Mouse (Mus musculus): ENCODE data around the gene Islr.

The Islr gene

DNA sequence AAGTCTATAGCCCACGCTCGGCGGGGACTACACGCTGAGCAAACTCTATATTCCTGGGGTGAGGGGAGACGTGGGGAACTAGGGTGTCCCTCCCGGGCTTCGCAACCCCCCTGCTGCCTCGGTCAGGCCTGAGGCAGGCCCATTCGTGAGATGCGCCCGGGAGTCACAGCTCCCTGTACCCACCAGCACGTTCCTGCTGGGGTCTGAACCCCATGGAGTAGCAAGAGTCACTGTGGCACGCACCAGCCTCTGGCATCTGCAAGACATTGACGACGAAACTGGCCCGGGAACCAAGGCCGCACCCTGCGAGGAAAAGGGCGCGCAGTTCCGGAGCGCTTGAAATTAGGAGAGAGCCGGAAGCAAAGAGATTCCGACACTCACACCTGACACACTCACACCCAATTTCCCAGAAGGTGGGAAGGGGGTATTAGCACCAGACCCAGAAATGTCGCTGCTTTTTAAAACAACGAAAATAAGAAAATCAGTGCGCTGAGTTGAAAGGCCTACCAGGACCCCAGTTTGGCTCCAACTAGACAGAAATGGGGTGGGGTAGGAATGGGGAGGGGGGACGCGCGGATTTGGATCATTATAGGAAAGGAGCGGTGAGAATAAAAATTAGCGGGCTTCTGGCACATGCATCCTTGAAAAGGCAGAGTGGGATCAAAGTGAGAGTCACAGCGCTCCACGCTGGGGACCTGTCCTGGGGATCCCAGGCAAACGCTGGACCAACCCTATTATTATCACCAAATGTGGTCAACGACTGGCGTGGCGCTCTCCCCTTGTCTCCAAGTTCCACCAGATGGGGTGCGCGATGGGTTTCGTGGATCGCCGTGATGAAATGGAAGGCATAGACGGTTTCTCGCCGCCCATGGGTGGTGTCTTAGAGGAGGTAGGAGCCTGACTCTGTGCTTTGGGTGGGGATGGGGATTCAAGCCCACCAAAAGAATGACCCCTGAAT, 7.2 kb downstream of the Islr start:
- no peak for DNase-seq (ENCODE audit: low read depth, low spot score)

DNA sequence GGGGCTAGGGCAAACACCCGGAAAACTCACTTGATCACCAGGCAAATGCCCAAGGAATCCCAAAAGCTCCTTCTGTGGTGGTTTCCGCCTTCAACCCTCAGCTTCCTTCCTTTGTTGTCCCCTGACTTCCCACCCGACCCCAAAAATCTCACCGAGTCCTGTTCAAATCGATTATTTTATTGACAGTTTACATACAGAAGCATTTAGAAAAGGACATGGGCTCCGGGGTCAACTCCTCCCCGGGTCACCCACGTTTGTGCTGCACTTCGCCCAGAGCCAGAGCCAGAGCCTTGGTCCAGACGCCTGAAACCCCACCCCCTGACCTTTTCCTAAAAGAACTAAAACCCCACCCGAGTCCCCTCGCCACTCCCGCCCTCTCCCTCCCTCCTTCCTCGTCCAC, 8.0 kb downstream of the Islr start:
- DNase-seq (ENCODE audit: low read depth, low spot score): no peak

DNA sequence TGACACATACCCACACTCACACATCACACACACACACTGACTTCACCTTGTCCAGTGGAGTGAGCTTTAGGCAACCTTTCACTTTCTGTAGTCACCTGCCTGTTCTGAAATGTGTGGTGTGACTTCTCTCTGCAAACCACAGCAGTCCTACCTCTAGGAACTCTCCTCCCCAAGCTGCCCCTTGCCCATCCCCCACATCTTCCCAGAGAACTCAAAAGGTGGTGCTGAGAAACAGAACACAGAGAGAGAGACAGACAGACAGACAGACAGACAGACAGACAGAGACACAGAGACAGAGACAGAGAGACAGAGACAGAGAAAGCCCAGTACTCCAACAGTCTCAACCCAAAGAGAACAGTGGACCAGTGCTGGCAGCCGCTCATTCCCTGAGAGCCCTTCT, 8.4 kb downstream of the Islr start:
- DNase-seq (ENCODE audit: low read depth, low spot score): no peak

DNA sequence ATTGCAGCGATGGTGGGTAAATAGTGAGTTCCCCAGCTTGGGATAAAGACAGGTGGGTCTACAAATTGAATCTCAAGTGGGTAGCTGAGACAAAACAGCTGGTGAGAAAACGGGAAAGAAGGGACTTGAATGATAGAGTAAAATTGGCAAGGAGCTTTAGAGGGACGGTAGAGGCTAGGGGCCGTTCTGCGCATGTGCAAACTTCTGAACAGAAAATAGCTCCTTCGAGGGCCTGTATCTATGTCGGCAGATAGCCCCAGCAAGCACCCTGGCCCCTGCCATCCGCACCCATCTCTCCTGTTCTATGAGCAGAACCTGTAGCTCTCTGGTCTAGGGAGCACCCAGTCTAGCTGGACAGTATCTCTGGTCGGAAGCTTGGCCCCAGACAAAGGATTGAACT, 9.9 kb downstream of the Islr start:
- DNase-seq (ENCODE audit: low read depth, low spot score): no peak

DNA sequence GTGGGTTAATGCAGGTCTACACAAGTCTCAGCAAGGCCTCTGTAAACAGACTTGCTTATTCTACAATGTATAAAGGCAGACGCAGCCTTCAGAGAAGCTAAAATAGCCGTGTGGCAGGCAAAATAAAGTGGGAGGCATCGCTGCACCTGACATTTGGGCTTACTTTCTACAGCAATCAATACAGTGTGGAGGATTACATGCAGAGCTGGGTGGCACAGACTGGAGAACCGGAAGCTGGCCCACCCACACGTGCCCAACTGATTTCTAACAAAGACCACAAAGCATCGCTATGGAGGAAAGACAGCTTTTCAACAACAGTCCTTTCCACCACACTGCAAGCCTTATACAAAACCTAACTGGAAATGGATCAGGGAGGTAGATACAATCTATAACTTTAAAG, 19.6 kb downstream of the Islr start:
- no peak for DNase-seq (ENCODE audit: low read depth, low spot score)

DNA sequence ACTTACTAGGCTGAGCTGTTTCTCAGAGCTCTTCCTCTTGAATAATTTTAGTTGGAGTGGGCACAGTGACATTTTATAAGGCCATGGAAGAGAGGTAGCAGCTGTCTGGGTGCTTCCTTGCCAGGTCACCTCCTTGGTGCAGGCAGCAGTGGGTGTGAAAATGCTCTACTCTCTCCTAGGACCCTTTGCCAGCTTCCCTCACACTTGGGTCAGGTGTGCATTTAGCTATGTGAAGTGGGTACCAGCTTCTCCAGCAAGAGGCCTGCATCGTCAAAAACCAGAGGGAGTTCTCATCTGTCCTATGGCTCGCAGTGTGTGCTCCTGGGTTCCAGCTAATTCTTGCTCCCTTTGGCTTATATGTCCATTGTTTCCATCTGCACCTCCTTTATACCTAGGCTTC, 24.7 kb downstream of the Islr start:
- no peak for DNase-seq (ENCODE audit: low read depth, low spot score)

DNA sequence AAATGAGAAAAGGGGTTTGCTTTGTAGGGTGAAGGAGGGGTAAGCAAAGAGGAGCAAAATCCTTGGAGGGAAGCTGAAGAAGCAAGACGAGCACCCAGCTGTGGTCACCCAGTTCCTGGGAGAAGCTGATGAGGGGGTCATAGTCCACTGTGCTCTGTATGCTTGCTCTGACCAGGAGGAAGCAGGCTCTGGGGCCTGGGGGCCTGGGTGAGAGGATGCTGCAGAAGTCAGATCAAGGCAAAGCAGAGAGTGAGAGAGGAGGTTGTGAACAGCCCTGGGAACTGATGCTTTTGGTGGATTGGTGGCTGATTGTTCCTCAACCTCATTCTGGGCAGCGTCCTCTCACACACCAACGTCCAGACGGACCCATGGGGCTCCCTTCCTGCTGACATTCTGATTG, 26.9 kb downstream of the Islr start:
- no peak for DNase-seq (ENCODE audit: low read depth, low spot score)

DNA sequence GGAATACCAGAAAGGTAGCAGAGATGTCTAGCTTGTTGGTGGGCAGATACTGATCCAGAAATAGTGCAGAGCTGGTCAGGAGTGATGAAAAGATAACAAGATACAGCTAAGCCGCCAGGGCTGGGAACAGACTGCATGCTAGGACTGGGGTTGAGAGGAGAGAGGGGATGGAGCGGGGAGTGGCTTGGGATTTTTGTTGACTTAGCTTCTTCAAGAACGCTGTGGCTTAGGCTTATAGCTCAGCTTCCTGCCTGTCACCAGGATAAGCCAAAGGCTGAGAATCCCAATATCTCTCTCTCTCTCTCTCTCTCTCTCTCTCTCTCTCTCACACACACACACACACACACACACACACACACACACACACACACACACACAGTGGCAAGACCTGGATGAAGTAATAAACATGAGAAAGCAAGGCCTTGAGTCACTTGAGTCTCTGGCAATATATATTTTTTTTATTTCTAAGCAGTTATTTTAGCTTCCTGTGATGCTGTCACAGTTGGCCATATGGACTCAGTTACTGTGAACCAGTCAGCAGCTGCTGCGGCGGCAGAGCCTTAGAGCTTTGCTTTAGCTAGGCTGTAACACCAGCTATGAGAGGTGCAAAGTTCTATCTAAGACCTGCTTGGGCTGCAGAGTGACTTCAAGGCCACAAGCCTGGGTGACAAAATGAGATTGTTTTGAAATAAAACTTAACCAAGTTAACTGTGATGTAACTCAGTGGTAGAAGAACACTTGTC, 28.2 kb downstream of the Islr start:
- no peak for DNase-seq (ENCODE audit: low read depth, low spot score)

DNA sequence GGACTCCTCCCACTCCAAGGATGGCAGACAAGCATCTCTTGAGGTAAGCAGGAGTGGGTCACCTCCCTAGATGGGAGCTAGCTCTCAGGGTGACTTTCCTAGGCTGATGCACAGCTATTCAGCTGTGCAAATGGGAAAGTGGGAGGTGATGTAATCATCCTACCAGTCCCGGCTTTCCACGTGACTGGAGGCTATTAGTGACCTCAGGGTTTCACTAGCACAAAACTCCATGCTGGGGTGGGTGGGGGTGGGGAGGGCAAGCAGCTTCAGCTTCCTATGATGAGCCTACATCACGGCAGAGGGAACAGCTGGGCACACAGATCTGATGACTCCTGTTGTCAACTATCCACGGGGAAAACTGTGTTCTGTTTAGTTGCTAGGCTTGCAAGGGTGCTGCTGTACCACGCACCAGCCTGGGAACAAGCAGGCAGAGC, 29.3 kb downstream of the Islr start:
- DNase-seq (ENCODE audit: low read depth, low spot score): no peak

DNA sequence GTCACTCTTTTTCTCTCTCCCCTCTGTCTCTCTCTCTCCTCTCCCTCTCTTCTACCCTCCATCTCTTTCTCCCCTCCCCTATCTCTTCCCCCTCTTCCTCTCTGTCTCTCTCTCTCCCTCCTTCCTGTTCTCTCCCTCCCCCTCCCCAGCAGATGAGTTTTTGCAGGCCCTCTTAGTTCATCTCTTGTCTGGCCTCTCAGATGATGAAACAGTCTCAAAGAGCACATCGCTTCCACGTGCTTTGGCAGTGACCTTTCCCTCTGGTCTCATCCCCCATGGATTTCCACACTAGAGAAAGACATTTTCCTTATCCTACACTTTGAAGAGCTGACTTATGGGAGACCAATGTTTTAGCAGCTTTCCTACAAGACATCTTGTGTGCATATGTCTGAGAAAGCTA, 31.2 kb downstream of the Islr start:
- DNase-seq (ENCODE audit: low read depth, low spot score): no peak

DNA sequence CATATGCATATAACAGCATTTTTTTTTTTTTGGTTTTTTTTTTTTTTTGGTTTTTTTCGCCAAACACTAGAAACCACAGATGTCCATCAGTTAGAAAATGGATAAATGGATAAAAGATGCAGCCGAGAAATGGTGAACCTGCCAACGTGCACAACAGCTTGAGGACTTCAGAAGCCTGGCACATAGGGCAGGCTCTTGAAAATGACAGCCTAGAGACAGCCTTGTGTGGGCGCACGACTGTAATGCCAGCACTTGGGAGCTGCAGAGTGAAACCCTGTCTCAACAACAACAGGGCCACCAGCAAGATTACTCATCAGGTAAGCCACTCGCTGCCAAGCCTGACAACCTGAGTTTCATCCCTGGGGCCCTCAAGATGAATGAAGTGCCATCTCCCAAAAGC, 34.7 kb downstream of the Islr start:
- no peak for DNase-seq (ENCODE audit: low read depth, low spot score)

DNA sequence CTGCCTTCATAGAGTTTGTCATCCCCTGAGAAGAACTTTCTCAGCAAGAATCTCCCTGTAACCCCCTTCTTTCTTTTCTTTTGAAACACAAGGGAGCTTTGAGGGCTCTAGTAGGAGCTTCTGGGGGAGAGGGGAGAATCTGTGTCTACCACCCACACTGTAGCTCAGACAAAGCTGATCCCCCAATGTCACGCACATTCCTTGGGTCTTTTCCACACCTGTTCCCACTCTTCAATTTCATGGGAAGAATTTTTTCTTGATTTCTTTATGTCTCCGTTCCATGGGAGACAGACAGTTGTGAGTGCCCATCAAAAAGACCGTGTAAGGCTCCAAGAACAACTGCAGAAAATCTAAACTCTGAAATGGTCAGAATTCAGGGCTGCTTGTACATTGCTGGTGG, 35.2 kb downstream of the Islr start:
- no peak for DNase-seq (ENCODE audit: low read depth, low spot score)

DNA sequence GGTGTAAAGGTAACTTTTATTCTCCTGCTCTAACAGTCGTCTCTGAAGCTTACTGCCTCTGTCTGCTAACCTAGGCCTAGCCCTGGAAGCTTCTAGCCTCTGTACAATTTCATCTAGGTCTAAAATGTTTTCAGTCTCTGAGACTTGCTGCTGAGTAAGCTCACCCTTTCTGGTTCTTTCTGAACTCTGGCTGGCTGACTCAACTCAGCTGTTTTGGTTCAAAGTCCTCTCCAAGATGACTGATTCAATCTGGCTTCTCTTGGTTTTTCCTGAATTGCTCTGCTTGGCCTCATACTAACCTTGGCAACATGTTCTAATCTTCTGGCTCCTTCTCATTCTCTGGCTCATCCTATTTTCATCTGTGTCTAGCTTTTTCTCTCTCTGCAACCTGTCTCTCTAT, 38.3 kb downstream of the Islr start:
- DNase-seq (ENCODE audit: low read depth, low spot score): no peak

DNA sequence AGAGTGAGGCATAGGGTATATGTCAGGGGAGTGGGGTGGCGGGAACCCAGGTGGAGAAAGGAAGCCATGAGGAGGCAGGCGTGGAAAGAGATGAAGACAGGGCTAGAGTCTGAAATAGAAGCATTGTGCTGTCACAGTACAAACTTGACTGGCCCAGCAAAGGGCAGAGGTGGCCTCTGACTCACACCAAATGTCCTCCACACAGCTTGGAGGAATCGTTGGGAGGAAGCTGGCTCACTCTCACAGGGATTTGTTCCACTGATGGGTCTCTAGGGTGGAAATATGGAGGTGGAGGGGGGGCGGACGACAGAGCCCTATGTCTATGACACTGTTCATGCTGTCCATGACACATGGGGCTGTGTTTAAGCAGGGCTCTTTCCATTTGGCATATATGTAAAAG, 41.0 kb downstream of the Islr start:
- DNase-seq (ENCODE audit: low read depth, low spot score): no peak

DNA sequence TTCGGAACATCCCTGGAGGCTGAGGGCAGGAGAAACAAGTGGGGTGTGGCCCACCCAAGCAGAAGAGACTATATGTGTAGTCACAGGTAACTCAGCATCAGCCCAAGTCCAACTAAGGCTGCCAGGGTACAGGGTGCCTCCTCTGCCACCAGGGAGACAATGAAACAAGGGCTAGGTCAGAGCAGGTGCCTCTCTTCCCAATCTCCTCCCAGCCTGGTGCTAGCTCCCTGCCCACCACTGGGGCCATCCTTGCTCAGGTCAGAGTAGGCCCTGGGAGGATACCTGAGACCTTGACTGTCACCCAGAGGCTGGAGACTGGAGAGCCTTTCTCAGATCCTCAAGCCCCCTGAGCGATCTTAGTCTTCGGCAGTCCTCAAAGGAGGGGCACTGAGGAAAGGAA, 41.9 kb downstream of the Islr start:
- no peak for DNase-seq (ENCODE audit: low read depth, low spot score)

DNA sequence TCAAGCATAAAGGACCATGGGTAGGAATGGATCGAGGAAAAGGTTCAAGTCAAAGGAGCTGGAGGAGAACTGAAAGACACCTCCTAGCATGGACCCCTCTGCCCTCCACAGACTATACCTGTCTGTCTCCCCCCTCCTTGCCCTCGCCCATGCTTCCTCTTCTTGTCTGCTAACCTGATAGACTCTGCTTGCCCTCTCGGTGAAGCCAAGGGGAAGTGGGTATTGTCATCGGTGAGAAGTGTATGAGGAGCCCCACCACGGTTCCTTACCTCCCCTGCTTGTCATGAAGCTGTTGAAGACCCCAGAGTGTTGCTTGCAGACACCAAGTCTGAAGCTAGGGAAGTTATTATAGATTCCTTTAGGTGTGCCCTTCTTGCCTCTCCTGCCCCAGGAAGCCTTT, 43.8 kb downstream of the Islr start:
- DNase-seq (ENCODE audit: low read depth, low spot score): no peak

DNA sequence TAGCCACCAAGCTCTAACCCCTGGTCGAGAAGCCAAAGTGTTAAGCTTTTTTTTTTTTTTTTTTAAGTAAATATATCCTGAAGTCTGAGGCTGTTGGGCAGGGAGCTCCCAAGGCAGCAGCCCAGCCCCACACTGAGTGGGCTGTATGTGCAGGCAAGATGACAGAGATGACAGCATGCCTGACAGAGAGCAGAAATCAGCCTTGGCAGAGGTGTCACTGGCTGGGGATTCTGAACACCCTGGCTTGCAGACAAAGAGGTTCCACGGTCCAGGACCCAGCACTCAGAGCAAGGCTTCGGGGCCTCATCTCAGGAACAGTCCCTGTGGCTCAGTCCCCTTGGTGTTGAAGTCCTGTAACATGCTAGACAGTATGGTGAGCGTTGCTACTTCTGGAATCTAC, 44.3 kb downstream of the Islr start:
- peak; percentile 45 for DNase-seq (ENCODE audit: low read depth, low spot score)

DNA sequence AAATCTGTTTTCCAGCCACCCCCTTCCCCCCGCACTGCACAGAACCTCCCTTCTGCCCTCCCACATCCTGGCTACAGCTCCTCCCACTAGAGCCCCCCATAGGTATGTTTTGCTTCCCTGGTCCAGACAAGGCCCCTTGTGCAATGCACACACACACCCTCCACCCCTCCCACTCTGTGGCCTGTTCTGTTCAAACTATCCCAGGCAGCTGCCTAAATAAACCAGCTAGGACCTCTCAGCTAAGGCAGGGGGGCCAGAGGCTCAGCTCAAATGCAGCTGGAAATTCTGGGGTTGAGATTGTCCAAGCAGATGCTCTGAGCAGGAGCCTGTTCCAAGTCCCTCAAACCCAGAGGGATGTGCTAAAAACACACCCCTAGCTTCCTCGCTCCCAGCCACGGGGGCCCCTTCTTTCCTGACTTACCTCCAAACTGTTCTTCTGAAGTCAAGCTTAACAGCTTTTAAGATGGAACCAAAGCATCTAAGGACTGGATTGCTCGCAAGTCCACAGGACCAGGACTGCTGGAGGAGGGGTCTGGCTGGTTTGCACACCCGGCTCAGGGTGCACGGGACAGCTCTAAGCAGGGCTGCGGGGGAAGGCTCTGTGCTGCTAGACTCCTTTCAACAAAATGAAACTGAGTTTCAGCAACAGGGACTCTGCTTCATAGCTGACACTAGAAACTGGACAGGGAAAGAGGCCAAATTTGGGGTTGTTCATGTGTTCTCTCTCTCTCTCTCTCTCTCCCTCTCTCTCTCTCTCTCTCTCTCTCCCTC, 45.4 kb downstream of the Islr start:
- peak; percentile 74 for DNase-seq (ENCODE audit: low read depth, low spot score)

DNA sequence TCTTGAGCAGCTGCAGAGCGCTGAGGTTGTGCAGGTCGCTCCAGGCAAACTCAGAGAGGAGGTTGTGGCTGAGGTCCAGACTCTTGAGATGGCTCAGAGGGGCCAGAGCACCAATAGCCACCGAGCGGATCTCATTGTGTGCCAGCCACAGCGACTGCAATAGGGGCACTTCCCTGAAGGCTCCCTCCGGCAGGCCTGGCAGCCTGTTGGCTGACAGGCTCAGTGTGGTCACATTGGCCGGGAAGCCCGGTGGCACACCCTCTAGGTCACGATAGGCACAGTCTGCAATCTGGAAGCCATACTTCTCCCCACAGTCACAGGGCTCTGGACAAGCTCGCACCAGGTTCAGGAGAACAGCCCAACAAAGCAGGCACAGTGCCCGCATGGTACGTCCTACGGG, 46.3 kb downstream of the Islr start:
- DNase-seq (ENCODE audit: low read depth, low spot score): no peak

DNA sequence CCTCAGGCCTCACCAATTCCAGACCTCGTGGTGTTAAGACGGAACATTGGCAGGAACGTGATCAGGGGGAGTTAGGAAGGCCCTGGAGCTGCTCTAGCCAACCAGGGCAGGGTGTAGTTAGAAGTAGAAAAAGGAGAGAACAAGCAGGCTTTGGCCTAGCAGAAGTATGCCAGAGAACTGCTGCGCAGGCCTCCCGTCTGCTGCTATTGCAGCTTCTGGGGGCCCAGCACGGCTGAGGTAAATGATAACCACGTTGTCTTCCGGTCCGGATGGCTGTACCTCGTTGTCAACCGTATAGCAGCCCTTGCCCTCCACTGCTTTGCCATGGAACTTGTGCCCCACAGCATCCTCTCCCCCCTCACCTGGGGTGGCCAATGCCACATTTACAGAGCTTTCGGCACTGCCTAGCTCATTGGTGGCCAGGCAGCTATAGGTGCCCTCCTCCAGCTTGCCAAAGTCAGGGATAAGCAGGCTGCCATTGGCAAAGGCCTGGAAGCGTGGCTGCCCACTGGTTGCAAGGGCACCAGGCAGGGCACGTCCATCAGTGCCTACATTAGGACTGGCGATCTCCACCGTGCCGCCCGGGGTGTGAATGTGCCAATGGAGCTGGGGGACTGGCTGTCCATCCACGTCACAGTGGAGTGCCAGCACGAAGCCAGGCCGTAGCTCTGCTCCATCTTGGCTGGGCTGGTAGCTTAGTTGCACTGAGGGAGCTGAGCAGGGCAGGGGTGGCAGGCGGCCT, 47.1 kb downstream of the Islr start:
- no peak for DNase-seq (ENCODE audit: low read depth, low spot score)

DNA sequence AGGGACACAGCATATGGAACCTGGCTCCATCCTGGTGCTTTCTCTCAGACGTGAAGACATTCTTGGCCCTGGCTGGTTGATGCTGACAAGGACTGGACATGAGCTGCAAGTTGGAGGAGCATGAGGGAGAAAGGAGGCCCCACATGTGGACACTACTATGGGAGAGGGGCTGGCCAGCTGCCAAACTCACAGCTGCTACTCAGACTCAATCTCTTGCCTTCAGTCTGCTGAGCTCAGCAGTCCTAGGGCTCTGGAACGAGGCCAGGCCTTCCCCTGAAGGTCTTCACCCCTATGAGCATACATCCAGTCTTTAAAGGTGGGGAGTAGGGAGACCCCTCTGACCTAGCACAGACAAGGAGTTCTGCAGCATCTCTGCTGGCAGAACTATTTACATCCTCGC, 48.7 kb downstream of the Islr start:
- peak; percentile 26 for DNase-seq (ENCODE audit: low read depth, low spot score)

DNA sequence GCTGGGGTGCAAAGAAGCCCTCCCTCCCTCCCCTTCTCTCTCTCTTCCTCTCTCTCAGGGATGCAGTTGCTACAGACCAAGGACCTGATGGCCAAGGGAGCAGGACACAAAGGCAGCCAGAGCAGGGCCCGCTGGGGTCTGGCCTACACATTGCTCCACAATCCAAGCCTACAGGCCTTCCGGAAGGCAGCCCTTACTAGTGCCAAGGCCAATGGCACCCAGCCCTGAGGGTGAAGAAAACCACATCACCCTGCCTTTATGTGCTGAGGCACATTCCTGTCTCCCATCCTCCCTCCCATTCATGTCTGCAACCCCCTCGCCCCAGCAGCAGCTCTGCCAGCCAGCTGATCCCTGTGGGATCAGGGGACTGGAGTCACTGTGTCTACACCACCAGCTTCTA, 51.0 kb downstream of the Islr start:
- DNase-seq (ENCODE audit: low read depth, low spot score): peak; percentile 10
